Mouse (Mus musculus) ZHBTc4 (cell line): Measurements from ENCODE around the gene Mboat7.

Experiments used
- DNase-seq: peaks from one replicate; pipeline ENCODE4 v3.0.0-alpha.2; 2011; ENCODE audit warnings: low read depth, low spot score

Mboat7 gene

DNA sequence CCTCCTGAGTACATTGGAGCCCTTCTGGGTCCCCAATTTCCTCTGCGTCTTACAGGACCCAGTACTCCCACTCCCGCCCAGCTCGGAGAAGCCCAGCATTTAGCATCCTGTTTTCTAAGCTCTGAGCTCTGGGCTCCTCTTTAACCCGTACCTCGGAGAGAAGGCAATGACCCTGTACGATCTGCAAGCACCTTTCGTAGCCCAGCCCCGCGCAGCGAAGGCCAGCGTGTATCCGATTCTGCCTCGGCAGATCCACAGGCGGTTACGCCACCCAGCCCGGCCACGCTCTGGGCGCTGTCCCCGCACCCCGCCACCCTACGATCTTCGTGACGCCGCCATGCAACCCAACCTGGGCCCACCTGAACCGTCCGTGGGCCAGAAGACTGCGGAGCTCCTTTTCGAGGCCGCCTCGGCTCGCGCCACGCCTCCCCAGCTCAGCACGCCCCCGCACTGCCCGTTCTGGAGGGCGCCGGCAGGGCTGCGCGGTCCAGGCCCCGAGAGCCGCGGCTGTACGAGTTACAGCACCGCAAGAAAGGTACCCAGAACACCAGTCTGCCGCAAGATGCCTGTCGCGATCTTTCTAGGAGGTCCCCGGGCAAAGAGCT lies 839 bp downstream of the Mboat7 start, which contains the start of gene Tsen34:
TSS of gene Tsen34 (plus strand) at position 482 of the 605 bp plus-strand sequence.
- DNase-seq, result no peak

DNA sequence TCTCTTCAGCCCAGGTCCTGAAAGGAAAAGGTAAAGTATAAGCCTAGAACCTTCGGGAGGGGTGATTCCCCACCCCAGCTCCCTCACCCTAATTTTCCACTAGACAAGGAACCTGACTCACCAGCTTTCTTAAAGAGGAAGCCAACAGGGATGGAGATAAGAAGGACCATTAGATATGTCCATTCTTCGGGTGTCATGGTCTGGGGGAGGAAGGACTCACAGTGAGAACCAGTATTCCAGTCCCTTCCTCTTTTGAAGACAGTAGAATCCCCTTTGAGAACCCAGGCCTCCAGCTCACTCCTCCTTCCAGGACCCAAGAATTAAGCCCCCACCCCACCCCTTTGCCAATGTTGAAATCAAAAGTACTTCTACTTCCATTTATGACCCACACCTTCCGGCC lies 1.4 kb downstream of the Mboat7 start:
- DNase-seq, result no peak

GRCm38 (mm10) chr7:3685400-3686187 lies 7.7 kb downstream of the Mboat7 start:
- no peak for DNase-seq

DNA sequence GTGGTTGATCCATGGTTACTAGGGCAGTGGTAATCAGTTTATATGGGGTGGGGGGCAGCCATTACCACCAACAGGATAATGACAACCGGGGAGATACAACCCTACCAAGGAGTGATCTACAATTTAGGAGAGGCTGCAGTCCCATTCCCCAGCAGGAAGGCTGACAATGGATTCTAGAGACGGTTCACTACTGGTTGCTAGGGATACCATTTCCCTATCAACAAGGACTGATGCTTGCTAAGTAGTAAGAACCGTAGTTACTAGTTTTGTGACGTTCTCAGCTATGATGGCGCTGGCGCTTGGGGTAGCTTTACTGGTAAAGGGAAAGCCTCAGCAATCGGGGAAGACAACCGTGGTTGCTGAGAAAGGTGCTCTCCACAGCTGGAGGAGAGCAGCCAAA lies 8.6 kb downstream of the Mboat7 start:
- DNase-seq, result no peak

DNA sequence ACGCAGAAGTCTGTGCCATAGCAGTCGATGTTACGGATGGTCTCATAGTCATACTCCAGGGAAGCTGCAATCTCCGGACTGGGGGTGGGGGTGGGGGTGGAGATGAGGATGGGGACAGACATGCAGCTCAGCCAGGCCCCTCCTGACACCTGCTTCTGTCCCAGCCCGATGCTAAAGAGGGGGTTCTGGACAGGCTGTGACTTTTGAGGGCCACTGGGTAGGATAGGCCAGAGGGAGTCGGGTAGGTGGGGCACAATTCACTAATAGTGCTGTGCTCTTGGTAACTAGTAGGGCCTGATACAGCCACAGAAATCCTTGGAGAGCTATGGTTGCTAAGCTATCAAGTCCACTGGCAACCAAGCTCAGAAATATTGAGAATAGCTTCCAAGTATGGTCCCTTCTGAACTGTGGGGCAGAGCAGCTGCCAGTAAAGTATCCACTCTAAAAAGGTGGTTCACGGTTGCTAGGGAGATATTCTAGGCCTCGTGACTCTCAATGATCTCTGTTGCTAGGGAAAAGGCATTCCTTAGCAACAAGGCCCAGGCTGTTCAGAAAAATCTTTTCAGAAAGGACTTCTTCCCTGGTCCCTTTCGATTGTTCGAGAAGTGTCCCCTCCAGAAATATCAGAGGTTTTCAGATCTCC lies 9.3 kb downstream of the Mboat7 start:
- no peak for DNase-seq

DNA sequence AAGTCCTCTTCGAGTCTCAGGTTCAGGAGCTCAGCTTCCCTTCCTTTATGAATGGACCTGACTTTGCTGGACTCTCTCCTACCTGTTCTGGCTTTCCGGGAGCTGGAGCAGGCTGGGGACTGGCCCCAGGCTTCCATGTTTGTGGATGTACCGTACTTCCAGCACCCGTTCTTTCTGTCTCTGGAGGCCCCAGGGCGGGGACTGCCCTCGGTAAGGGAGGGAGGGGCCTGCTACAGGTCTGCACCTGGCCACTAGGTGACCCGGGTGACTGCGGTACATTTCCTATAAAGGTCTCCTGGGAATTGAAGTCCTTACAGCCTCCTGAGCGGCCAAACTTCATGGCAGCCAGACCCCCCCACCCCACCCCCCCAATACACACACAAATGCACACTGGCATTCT lies 16.0 kb downstream of the Mboat7 start, which contains the start of gene Tmc4:
TSS of gene Tmc4 (minus strand) at position 212 of the 400 bp plus-strand sequence.
- peak; percentile 35 for DNase-seq

GRCm38 (mm10) chr7:3676371-3676770 lies 17.0 kb downstream of the Mboat7 start:
- DNase-seq, result no peak

DNA sequence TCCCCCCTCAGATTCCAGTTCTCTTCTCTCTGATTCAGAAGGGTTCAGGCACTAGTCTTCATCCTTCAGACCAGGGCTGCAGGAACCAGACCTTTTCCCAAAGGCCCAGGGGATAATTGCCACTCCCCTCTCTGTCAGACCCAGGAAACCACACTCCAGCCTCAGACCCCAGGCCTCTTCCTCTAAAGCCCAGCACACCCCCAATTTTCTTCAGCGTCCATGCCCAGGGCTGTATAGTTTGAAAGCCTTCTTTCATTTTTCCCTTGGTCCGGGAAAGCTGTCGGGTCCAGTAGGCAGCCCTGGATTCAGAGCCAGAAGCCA lies 18.1 kb downstream of the Mboat7 start:
- no peak for DNase-seq

DNA sequence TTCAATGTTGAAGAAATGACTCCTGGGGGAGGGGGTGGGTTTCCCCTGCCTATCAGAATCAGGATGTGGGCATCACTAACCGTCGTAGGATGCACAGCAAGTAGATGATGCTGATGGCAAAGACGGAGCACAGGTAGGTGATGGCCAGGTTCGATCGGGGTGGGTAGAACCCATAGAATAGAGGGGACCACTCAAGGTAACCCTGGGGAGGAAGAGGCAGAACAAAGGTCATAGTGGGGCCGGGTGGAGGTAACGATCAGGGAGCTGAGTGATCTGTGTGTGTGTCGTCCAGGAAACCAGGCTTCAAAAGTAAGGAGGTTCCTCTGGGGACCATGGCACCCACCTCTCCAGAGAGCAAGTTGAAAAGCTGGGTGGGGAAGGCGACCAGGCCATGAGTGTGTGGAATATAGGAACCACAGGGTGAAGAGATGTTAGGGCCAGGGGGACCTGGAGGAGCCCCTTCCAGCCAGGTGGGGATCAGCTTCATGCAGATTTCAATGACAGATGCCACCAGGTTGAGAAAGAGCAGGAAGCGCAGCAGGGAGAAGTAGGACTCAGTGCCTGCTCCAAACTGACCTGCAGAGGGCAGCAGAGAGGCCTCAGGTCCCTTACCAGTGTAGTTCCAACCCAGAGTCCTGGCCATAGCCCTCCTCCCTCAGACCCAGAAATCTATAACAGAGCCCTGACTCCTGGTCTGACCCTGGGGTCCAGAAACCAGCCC lies 18.7 kb downstream of the Mboat7 start:
- DNase-seq, result peak; percentile 90

- DNase-seq, result peak; percentile 80
Observed at GRCm38 (mm10) chr7:3666921-3667391, 26.4 kb downstream of the Mboat7 start.

GRCm38 (mm10) chr7:3665215-3666114 lies 27.9 kb downstream of the Mboat7 start, which contains the start of gene Leng1:
Gene Leng1 (minus strand): TSS chr7:3665840.
- peak; percentile 99 for DNase-seq

DNA sequence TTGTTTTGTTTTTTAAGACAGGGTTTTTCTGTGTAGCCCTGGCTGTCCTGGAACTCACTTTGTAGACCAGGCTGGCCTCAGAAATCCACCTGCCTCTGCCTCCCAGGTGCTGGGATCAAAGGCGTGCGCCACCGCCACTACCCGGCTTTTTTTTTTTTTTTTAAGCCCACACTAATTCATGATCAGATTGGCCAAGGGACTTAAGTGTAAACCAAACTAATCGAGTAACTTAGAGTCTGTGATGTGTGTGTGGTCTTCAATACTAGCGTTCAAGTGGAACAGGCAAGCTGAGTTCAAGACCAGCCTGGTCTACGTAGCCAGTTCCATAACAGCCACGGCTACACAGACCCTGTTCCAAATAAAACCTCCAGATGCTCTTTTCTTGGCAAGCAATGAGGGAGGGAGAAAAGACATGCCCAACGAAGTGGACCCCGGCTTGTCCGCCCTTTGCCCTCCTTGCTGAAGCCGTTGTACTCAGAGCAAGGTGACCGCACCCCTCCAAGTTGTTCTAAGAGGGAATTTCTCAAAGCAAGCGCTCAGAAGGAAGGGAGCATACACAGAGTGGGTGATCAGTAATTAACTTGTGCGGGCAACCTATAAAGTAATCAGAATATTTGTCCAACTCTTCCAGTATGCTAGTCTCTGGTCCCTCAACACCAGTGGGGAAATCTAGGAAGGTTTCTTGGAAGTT lies 28.7 kb downstream of the Mboat7 start:
- no peak for DNase-seq

DNA sequence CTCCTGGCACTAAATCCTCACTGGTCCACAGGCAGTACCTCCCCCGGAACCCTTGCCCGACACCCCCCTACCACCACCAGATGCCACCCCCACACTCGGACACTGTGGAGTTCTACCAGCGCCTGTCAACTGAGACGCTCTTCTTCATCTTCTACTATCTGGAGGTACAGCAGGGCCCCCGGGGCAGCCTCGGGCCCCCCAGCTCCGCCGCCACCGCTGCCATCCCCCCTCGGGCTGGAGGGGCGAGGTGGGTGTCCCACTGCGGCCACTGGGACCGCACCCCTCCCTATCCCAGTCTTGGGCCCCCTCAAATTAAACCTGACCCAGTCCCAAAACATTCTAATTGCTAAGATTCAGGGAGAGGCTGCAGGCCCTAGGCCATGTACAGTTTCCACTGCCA lies 34.7 kb downstream of the Mboat7 start:
- DNase-seq, result no peak

DNA sequence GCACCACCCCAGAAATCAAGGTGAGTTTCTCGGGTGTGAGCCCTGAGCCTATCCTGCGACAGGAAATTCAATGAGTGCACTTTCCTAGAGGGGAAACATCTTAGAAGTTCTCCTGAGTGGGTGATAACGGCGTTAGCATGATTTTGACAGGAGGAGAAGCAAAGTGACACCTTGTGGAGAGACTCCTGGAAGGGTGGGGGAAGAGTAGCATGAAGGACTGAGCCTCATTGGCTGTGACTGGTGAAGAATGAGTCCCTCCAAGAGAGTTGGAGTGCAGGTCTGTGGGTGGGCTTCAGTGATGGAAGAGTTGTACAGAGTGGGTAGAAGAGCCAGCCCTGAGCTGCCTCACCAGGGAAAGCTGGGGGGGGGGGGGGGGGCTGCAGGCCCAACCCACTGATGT lies 36.4 kb downstream of the Mboat7 start:
- no peak for DNase-seq

- DNase-seq, result no peak
Observed at GRCm38 (mm10) chr7:3646641-3647040, 46.7 kb downstream of the Mboat7 start.

GRCm38 (mm10) chr7:3646188-3646587 lies 47.1 kb downstream of the Mboat7 start:
- no peak for DNase-seq

DNA sequence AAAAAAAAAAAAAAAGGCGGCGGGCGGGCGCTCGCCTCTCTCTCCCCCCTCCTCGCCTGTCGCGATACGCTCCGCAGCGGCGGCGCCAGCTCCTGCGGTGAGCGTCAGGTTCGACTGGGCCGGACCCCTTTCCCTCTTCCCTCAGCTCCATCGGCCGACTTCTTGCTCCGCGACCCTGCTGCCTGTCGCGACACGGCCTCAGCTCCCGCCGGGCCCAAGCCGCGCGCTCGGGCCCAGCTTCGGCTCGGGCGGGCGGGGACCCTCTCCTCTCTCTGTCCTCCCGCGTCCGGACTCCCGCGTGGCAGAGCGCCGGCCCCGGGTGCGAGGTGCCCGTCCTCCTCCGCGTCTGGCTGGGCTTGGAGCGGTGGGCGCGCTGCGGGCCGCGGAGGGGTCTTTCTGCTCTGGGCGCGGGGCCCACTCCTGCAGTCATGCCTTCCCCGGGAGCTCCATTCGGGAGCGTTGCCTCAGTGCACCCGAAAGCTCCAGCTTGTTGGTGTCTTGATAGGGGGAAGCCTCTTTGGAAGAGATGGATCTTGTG lies 47.8 kb downstream of the Mboat7 start:
- no peak for DNase-seq

- DNase-seq, result peak; percentile 100
Observed at GRCm38 (mm10) chr7:3644672-3645487, 48.4 kb downstream of the Mboat7 start, which contains the start of gene Cnot3. Gene Cnot3 (plus strand): TSS chr7:3645268.

DNA sequence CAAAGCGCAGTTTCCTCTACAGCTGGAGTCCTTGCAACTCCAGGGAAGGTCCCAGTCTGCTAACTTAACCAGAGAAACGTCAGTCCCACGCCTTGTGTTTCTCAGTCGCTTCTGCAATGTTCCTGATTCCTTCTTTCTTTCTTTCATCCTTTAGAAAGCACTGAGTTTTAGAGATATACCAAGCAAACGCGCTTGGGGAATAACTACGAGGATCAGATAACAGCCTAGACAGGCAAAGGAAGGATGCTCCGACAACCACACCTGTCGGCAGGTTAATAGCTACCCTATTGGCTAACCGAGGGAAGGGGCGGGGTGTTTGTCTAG lies 49.0 kb downstream of the Mboat7 start:
- no peak for DNase-seq
